Mouse (Mus musculus) ES-CJ7 (cell line): ENCODE results near the gene Dlg2.

Source experiments
- DNase-seq: peaks from one replicate; pipeline ENCODE4 v3.0.0; 2011; ENCODE audit warnings: low read depth, low spot score

Dlg2 gene

DNA sequence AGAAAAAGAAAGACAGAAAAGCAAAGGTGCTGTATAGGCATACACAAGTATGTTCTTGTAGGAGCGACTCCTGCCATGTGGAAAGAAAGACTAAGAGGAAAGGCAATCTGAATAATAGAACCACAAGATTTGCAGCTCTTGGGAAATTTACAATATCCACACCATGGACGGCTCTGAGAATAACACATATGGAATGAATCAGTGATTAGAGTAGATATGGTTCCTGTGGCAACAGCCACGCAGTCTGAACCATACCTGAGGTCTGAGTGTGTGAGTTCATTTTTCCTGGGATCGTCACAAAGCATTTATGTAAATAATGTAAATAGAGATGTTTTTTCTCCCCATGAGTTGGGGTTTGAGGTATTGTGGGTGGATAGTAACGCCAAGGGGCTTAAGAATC is 1247.9 kb downstream of the Dlg2 start:
- no peak for DNase-seq

DNA sequence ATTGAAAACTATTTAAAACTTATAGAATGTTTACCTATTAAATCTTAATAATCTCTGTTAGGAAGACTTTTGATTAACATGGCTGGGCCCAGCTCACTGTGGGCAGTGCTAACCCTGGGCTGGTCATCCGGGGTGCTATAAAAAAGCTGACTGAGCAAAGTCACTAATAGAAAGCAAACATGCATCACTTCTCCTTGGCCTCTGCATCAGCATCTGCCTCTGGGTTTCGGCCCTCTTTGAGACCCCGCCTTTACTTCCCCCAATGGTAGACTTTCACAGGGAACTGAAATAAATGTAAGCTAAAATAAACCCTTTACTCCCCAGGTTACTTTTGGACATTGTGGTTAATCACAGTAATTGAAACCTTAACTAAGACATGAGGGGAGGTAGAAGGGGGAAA is 1264.3 kb downstream of the Dlg2 start:
- no peak for DNase-seq

DNA sequence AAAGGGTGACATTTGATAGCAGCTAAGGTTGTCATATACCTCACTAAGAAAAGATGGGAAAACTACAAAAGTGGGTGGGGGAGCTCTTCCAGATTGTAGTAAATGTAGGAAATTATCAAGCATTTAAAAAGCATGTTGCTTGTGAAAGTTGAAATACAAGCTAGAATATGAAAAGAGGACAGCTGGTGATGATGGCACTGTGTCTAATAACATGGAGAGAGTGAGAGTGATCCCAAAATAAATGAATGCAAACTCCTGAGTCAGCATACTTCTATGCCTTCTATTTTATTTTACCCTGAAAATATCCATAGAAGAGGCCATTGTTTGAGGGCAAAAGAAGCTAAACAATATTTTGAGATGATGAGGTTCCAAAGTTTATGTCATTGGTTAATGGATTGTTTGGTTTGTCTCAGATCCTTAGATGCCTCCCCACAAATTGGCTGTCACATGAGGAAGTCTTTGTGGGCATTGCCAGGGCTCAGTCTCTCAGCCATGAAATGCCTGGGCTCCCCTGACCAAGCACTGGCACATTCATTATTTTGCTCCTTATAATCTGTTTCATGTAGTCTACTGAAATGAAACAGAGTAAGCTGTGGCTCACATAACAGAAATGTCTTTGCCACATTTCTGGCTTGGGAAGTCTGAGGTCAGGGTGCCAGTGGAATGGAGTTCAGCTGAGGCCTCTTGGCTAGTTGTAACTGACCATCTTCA is 1276.8 kb downstream of the Dlg2 start:
- DNase-seq: no peak

DNA sequence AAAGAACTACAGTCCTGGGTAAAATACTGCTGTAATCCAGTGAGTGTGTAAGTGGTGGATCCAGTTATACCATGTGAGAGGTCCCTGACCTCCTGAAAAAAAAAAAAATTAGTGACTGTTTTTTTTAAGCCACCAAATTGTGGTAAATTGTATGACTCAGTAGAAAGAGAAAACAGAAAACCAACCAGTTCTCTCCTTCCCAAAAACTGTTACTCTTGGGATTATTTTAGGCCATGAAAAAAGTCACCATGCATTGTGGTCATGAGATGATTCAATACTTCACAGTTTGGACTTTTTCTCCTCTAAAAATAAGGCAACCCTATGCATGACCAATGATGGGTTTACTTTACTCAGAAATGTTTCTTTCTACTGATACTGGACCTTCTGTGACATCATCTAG is 1291.2 kb downstream of the Dlg2 start:
- no peak for DNase-seq

DNA sequence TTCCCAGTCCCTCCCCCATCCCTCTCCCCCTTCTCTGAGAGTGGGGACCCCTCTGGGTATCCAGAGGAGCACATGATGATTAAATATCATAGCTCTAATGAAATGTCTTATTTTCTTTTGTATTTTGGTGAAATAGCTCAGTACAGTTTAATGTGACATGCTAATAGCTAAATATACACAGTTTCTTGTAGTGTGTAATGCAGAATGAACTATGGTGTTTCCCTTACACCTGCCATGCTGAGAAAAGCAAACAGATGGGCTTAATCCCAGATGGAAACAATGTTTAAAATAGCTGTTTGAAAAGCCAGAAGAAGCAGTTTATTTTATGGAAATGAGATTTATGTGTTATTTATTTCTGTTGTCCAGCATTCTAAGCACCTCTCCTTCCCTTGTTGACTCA is 1302.2 kb downstream of the Dlg2 start:
- no peak for DNase-seq

DNA sequence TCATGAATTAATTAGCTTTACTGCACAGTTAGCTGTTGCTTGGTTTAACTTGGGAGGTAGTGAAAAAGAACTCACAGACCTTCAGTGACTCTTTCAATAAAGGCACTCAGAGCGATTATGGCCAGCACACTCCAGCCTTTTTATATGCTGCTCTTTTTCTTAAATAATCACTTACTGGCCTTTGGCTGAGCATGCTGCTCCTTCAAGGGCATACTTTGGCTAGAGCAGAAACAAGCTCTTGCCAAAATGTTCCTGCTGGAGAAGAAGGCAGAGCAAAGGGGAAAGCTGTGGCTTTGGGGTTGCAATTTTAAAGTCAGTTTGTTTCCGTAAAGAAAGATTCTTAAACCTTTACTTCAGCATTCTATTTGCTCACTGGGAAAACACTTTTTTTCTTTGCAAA is 1308.1 kb downstream of the Dlg2 start:
- DNase-seq: no peak

DNA sequence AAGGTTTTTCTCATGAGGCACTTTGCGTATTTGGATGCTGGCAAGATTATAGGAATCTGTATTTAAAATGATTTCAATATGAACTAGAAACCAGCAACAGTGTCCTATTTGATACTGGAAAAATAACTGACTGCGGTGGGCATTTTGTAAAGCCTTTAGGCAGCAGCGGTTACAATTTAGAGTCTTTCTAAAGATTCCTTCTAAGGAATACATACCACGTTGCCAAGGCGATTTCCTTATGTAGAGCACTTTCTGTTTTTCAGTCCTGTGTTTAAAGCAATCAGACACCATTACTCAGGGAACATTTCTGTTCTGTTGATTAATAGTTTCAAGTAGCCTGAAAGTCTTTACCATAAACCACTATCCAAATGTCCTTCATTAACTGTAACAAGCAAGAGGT is 1309.0 kb downstream of the Dlg2 start:
- no peak for DNase-seq

DNA sequence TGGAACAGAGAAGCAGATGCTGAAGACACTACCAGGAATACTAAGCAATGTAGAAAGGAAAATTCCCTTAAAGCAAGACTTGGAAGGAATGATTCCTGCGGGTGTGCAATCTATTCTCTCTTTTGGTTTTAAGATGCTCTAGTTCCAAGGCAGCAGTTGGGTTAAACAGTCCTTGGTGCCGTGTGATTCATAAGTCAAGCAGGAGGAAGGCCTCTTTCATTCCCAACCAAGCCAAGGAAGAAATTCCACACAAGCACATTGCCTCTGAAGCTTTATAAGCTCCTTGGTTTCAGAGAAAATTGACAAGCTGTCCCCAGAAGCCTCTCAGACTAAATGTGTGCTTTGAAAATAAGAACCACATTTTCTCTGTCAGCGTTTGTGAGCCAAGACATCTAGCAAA is 1309.4 kb downstream of the Dlg2 start:
- DNase-seq: no peak

DNA sequence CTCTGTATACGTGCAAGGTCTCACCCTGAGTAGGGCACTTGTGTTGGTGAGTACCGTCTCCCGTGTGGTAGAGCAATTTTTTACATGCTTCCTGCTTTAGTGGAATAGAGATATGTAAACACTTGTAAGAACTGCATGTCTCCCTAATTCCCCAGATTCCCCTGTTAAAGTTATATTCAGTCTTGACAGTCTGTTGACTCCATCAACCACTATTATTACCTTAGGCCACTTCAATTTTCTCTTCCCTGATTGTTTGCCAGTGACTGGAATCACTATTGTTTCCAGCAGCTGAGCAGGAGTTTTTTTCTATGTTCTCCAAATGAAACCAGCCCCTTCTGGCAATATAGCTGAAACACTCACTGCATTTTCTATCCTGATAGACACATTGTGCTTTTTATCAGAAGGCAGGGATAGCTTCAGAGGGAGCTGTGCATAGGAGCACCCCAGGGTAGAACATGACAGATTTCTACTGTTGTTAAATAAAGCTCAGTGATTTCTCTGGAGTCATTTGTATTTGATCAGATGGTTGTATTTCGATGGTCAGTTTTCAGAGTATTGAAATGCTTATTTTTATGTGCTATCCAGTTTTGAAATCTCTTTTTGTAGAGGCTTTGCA is 1314.6 kb downstream of the Dlg2 start:
- DNase-seq: no peak

DNA sequence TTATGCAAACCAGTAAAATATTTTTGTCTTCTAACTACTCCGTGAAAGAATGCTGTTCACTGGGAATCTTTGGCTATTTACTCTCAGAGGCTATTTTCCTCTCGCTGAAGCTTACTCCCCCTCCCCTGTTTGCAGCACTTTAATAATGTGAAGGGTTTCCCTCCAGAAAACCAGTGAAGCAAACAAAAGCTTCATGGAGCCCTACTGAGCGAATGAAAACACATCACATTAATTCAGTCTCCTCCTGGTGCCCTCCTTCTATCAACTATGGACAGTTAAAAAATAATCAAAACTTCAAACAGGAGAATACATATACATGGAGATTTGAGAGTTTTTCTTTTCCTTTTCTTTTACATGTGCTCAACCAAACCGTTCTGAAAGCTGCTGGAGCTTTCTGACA is 1330.2 kb downstream of the Dlg2 start:
- no peak for DNase-seq

DNA sequence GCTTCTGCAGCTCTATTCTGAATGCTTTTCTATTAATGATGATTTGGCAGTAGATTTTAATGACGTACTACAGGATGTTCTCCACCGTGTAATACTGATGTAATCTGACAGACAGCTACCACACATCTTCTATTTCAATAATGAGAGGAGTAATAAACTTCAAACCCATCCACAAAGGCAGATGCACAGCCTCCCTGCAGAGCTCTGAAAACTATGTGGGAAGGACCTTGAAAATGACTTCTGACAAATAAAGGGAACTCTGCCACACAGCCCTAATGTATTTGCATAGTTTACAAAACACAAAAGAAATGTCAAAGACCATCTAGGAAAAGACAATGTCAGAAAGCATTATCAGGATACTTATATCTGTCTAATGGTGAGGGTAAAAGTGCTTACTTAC is 1334.3 kb downstream of the Dlg2 start:
- DNase-seq: no peak

DNA sequence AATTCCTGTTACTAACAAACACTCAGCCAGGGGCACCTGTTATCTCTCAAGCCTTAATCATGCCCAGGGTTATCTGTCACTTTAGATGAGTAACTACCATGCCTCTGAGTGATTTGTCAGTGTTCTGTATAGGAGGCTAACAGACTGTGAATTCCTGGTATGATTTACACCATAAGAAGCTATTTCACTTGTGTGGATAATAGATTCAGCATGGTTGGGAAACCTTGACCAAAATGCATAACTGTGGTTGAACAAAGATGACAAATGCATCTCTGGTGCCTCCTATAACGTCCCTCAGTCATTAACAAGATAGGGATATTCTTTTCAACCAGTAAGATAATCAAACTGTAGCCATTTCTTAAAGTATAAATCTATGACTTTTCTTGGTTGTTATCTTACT is 1341.5 kb downstream of the Dlg2 start:
- no peak for DNase-seq

DNA sequence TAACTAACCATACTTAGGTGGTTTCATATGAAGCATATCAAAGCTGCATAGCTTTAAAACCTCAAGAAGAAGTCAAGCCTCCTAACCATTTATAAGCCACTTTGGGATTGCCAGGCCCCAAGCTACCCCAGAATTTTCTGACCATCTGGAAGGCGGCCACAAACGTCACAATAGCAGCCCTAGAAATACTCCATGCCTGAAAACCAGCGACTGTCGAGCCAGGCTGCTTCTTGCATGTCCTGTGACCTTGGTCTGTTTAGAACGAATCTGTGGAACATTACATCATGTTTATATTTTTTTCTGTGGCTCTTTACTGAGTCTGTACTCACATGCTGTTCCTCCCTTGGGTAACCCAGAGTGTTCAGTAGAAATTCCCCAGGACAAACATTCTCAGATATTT is 1355.7 kb downstream of the Dlg2 start:
- DNase-seq: no peak

DNA sequence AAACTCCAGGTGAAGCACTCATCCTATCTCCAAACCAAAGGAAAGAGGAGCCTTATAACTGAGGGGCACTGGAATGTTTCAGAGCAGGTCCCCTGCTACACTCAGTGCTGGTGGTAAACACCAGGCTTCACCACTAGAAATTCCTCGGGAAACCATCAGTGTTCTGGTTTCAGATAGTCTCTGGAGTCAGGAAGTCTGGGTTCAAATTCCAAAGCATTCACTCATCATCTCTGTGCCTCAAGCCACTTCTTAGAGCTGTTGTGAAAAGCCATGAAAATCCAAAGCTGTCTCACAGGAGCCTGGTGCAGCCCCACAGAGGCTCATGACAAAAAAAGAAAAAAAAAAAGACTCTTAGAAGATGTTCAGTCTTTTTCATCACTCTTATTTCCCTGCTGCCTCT is 1369.3 kb downstream of the Dlg2 start:
- DNase-seq: no peak

DNA sequence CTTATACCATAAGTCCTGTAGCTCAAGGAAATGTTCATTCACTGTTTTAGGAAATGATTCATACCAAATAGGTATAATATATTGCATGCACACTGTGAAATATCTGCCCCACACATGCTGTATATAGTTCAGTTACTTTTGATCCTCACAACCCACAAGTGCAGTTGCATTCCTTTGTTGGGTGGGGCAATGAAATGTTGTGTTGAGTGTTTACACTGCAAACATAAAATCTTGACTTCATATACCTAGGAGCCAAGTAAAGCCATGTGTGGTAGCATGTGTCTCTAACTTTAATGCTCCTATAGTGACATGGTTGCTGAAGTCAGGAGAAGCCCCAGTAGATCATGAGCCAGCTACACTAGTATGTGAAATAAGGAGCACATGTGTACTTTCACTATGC is 1372.9 kb downstream of the Dlg2 start:
- no peak for DNase-seq

DNA sequence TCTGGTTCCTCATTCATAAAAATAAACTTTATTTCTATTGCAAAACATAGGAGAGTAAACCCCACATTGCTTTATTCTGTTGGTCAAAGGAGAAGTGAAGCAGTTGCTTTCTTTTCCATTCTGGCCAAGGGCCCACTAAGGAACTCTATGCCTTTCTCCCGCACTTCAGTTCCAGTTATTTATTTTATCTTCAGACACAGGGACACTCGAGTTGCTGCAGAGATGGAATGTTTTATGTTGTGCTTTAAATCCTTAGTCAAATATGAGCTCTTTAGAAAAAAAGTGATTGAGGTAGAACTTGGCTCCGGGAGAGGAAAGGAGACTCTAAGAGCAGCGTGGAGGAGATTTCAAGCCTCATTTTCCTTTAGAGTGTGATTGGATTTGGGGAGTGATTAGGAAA is 1377.2 kb downstream of the Dlg2 start:
- no peak for DNase-seq

DNA sequence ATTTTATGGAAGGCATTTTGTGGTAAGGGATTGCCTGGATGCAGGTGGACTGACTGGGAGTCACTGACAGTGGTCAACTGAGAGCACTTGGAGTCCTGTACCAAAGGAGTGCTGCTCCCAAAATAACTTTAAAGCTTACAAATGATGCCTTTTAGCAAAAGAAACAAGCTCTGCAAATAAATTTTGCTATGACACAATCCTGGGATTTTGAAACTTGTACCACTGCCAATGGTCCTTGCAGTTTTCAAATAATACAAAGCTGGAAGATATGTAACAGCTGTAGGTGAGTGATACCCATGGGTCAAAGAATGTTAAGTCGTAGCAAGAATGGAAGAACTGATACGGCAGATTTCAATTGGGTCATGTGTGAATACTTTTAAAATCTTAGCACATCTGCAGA is 1380.5 kb downstream of the Dlg2 start:
- DNase-seq: no peak

DNA sequence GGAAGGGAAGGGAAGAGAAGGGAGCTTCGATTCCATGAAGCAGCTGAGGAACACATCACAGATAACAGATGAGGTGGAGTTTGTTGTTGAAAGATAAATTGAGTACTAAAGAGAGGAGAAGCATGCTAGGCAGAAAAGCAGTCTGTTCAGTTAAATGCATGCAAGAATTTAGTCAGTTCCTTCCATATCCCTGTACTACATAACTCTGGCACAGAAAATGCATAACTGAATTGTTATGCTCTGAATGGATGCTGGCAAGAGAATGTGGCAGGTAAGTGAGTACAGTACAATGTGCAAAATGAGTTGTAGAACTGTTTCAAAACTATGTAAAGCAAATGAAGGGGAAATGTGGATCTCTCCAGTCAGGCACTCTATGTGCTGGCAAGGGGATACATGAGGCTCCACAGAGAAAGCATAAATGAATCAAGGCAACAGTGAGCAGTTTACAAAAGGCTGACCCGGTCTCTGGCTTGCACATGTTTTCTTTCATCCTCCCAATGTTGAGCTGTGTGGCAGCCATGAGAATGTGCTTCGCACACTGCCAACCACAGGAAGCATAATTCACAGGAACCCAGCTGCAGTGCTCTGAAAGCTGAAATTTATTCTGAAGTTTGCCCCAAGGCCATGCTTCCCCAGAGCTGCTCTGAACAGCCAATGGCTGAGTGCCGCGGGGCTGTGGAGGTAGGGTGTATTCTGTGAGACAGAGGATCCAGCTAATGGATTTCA is 1386.5 kb downstream of the Dlg2 start:
- DNase-seq: no peak

DNA sequence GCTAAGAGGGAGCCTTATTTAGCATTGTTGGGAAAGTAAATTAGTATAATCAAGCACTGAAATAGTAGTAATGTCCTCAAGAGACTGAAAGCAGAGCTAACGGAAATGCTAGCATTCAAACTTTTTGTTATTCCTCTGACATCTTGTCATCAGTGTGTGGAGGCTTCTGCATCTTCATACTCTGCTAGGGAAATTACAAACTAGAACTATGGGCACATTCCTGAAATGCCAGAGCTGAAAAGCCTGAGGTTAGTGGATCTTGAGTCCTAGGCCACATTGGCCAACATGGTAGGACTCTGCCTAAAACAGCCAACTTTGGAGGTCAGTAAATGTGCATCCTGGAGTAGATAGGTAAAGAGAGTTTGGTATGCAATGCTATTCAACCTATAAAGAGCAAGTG is 1392.4 kb downstream of the Dlg2 start:
- DNase-seq: no peak

DNA sequence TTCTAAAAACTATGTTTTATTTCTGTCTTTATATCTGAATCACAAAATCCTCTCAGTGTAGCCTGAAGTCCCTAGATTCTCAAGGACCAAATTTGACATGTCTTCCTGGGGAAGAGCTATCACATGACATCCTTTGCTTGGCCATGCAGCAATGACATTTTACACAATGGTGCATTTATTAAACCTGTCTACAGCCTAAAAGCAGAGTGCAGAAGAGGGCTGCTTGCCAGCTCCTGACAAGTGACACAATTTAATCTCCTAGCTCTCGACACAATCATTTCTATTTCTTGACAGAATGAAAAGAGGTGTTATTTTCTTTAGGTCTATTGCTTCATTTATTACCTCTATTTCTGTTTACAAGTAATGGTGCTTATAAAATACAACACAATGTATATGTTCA is 1400.4 kb downstream of the Dlg2 start:
- no peak for DNase-seq

DNA sequence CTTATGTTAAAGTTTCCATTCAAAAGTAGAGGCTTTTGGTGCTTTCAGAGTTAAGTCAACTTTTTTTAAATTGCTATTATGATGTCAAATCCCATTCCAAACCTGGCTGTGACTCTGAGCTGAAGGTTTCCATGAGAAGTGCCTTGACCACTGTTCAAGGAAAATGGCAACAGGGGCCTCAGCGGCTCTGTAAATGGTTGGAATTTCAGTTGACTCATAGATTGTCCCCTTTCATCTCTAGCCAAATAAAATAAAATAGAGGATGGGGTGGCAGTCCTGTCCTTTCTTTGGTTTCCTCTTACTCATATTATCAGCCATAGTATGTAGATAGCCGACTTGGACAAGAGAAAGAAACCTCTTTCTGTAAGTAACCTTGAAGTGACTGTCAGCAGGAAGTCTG is 1401.3 kb downstream of the Dlg2 start:
- DNase-seq: no peak

DNA sequence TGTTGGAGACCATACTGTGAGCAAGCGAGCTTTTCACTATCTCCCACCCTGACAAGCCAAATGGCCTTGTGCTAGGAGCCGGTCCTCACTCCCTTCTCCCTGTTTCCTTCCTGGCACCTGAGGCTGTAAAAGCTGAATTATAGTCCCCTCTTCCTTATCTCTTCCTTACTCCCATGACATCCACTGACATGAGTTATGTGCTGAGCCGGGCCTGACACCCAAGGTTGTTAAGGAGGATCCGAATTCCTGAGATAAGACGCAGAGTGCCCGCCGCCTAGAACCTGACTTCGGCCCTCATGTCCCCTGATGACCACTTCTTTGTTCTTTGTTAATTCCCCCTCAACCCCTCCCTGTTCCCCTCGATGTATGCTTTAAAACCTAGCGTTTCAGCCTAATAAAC is 1409.9 kb downstream of the Dlg2 start:
- no peak for DNase-seq

DNA sequence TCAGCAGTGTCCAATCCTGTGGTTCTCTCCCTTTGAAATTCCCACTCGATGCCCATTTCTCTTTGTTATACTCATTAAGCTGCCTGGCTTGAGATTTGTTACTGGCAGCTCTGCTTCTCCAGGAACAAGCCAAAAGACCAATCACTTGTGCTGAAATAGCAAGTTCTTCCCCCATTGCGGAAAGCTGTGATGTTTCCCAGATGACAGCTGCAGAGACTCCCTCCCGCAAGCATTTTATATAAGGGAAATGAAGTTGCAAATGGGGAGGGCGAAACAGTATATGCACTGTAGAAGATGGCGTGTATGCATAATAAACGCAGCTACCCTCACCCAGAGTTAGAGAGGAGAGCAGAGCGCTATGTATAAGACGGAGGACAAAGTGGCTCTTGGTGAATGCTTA is 1417.5 kb downstream of the Dlg2 start:
- no peak for DNase-seq
